Mouse (Mus musculus) limb, embryonic 12.5 days (tissue): ENCODE measurements at regions not wholly inside any gene's neighbourhood (a gene's known extent, or its start where the extent isn't known, plus 50 kb on each side); places are given as distances from the start of the nearest gene placed in this dataset.

Source experiments
- ATAC-seq: fragments of 200-750 bp; cut with Nextera tagmentation; 2 replicates; pipeline ENCODE4 v1.8.0; 2017; ENCODE audit warnings: low read depth, moderate TSS enrichment; ENCODE audit not compliant: insufficient number of reproducible peaks, insufficient read depth, low FRiP score, low TSS enrichment
- H3K27ac ChIP-seq: fragments of 300-500 bp; sonication (generic); 2 replicates; pipeline ENCODE4 v1.5.1; 2016; ENCODE audit warnings: mild to moderate bottlenecking, moderate library complexity
- H3K27me3 ChIP-seq: fragments of 300-500 bp; sonication (generic); 2 replicates; pipeline ENCODE4 v1.6.1; 2016; ENCODE audit warnings: mild to moderate bottlenecking, moderate library complexity
- H3K36me3 ChIP-seq: fragments of 300-500 bp; sonication (generic); 2 replicates; pipeline ENCODE4 v1.6.1; 2016; ENCODE audit warnings: mild to moderate bottlenecking, moderate library complexity
- H3K4me1 ChIP-seq: fragments of 300-500 bp; sonication (generic); replicated peaks from 2 replicates; pipeline ENCODE4 v1.6.1; 2016
- H3K4me2 ChIP-seq: fragments of 300-500 bp; sonication (generic); 2 replicates; pipeline ENCODE4 v1.6.1; 2016; ENCODE audit warnings: mild to moderate bottlenecking, moderate library complexity
- H3K4me3 ChIP-seq: fragments of 300-500 bp; sonication (generic); replicated peaks from 2 replicates; pipeline ENCODE4 v1.5.1; 2016; ENCODE audit warnings: mild to moderate bottlenecking
- H3K9ac ChIP-seq: fragments of 300-500 bp; sonication (generic); replicated peaks from 2 replicates; pipeline ENCODE4 v1.6.1; 2016; ENCODE audit warnings: mild to moderate bottlenecking, moderate library complexity
- H3K9me3 ChIP-seq: fragments of 300-500 bp; sonication (generic); 2 replicates; pipeline ENCODE4 v1.6.1; 2016; ENCODE audit warnings: mild to moderate bottlenecking, moderate library complexity
- WGBS: fragments of 180-500 bp; shearing (Covaris S2); methylation state at CpG from one replicate; pipeline ENCODE4 v1.1.7; 2016; 5-methylcytosine and 5-hydroxymethylcytosine counted together

DNA sequence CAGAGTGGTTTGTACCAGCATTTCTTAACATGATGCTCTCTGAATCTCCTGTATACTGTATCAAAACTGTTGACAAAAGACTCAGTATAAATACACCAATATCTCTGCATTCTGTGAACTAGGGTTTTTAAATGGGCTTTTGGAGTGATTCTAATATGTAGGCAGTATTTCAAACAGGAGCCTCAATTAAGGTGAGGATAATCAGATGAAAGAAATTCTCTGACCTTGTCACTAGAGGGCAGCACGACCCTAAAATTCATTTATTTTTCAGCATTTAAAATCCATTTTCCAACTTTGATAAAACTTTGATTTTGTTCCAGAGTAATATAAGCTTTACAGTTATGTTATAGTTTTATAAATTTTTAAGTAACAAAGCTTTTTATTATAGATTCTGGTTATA lies 114.5 kb downstream of the Rfx6 start:
- Histone ChIP-seq H3K4me1 (no peaks in the 10 kb centered on the region), H3K4me2 (no peak overlapping the region), H3K27ac (no peak overlapping the region), H3K9ac (no peak overlapping the region), H3K9me3 (no peaks in the 10 kb centered on the region), H3K36me3 (no peaks in the 10 kb centered on the region), H3K27me3 (no peaks in the 10 kb centered on the region), H3K4me3 (no peak overlapping the region)
- 0% methylated on average over 1 of the region's 1 CpGs for WGBS
- no peak for ATAC-seq

DNA sequence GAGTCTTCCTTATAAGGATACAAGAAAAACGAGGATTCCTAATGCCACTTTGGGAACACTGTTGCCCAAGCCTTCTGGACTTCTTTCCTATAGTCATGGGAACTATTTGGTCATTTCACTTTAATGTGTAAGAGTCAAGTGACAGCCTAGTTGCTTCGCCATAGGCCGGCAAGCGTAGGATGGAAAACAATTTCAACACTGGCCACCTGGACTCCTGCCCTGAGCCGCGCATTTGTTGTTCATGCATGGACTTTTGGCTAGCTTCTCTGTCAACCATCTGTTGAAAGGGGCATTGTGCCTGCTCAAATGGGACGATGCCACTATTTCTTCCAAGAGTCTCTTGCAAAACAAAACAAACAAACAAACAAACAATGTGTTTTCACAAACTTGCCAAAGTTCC lies 116.3 kb downstream of the Rfx6 start:
- WGBS = 87% methylated on average over 7 of the region's 7 CpGs
- H3K4me2 ChIP-seq = no peak overlapping the region

DNA sequence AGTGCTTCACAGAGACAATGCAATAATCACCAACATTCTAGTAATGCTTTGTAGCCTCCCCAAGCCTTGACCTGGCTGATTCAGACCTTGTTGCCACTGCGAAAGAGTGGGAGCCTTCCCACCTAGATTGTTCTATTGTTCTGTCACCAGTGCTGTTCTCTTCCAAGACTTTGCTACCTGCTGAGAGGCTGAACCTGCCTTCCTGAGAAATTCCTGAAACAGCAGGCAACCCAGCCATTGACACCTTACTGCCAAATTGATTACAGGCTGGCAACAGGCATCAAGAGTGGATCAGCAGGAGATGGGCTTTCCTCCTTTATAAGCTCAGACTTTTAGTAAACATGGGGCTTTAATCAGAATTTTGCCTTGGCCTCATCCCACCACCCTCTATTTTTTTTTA lies 139.1 kb downstream of the Rfx6 start:
- no peak overlapping the region for H3K27ac ChIP-seq
- no peaks in the 10 kb centered on the region for H3K4me1 ChIP-seq
- H3K36me3 ChIP-seq = no peaks in the 10 kb centered on the region
- ATAC-seq = no peak
- no peaks in the 10 kb centered on the region for H3K27me3 ChIP-seq
- no peak overlapping the region for H3K4me3 ChIP-seq
- WGBS = 58% methylated on average over 1 of the region's 1 CpGs
- no peak overlapping the region for H3K4me2 ChIP-seq
- H3K9me3 ChIP-seq = no peaks in the 10 kb centered on the region
- H3K9ac ChIP-seq = no peak overlapping the region

More for the DNA sequence above, 116.3 kb downstream of the Rfx6 start:
- H3K27me3 ChIP-seq = no peaks in the 10 kb centered on the region
- no peaks in the 10 kb centered on the region for H3K36me3 ChIP-seq
- H3K4me3 ChIP-seq = no peak overlapping the region
- H3K27ac ChIP-seq = no peak overlapping the region
- ATAC-seq = no peak
- H3K9ac ChIP-seq = no peak overlapping the region
- H3K4me1 ChIP-seq = no peaks in the 10 kb centered on the region
- no peaks in the 10 kb centered on the region for H3K9me3 ChIP-seq

DNA sequence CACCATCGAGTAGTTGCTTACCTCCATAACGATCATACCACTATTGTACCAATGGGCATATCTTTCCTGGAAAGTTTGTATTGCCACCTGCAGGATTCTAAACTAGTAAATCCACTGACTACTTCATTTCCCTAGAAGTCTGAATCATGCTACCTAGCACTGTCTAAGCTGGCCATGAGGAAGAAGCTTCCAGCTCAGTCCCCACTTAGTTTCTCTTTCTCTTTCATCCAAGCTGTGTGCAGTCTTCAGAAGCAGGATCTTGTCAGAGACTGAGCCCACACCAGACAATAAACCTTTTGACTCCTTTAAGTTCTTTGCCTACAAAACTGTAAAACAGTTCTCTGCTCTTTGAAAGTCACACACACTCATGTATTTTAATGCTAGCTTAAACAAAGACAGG lies 146.3 kb downstream of the Rfx6 start:
- no peak for ATAC-seq
- H3K4me2 ChIP-seq = no peak overlapping the region
- WGBS = 92% methylated on average over 2 of the region's 2 CpGs

DNA sequence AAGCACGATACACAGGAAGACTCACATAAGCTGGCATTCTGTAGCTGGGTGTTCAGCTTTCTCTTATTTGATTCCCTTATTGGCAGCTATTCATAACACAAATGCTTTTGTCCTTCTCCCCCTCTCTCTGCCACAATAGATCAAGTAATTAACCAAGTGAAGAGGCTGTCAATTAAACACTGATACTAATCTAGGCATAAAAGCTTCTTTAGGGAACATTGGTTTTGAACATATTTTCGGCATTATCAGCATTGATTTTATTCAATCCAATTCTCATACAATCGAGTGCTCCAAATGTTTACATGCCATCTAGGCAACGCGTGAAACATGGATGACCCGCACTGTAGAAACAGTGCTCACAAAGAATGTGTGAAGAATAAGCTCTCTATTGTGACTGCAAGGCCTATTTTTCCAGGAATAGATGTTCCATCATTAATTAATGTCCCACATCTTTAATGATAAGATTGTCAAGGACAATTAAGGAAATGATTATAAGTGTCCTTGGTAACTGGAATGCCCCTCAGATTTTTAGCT lies 148.9 kb downstream of the Rfx6 start:
- no peaks in the 10 kb centered on the region for H3K9me3 ChIP-seq
- H3K27ac ChIP-seq = no peak overlapping the region
- H3K4me2 ChIP-seq = no peak overlapping the region
- no peak overlapping the region for H3K4me3 ChIP-seq
- no peaks in the 10 kb centered on the region for H3K27me3 ChIP-seq
- no peak for ATAC-seq
- no peak overlapping the region for H3K9ac ChIP-seq
- H3K36me3 ChIP-seq = no peaks in the 10 kb centered on the region
- H3K4me1 ChIP-seq = no peaks in the 10 kb centered on the region
- 87% methylated on average over 6 of the region's 6 CpGs for WGBS

More for the DNA sequence above, 146.3 kb downstream of the Rfx6 start:
- Histone ChIP-seq H3K9me3 (no peaks in the 10 kb centered on the region), H3K27ac (no peak overlapping the region), H3K36me3 (no peaks in the 10 kb centered on the region), H3K9ac (no peak overlapping the region), H3K4me3 (no peak overlapping the region), H3K4me1 (no peaks in the 10 kb centered on the region), H3K27me3 (no peaks in the 10 kb centered on the region)

DNA sequence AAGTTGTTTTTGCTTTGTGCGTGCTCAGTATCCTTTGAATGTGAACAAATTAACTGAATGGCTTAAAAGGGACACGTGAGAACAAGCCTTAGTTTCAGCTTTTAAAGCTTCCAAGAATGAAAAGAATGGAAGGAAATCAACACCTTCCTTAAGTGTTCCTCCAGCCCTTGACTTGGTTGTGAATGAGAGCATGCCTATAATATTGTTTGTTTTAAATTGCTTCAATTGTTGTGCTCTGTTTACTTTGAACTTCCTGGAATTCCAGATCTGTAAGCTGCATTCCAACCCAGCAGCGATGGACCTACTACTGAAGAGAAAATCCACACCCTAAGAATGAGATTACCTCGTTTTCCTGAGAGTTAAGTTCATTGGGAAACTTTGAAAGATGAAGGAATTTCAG lies 154.9 kb downstream of the Rfx6 start:
- no peaks in the 10 kb centered on the region for H3K4me1 ChIP-seq
- no peaks in the 10 kb centered on the region for H3K36me3 ChIP-seq
- H3K4me3 ChIP-seq = no peak overlapping the region
- H3K4me2 ChIP-seq = no peak overlapping the region
- H3K27ac ChIP-seq = no peak overlapping the region
- no peak for ATAC-seq
- no peaks in the 10 kb centered on the region for H3K9me3 ChIP-seq
- H3K27me3 ChIP-seq = no peaks in the 10 kb centered on the region
- WGBS = 62% methylated on average over 4 of the region's 4 CpGs
- no peak overlapping the region for H3K9ac ChIP-seq

DNA sequence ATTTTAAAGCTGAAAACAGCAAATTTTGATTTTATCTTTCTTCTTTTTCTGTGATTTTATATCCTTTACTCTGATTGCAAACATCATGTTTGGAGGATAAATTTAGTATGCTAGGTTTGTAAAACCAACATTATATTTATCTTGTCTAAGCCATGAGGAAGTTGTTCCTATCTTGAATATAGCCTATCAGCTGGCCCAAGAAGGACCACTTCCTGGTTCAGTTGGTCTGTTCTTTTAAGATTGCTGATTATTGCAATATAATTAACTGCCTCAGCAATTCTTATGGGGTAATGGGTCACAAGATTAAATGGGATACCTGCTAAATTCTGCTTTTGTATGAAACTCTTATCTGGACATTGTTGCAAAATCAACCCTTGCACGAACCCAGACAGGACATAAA lies 165.5 kb downstream of the Rfx6 start:
- H3K9ac ChIP-seq = no peak overlapping the region
- ATAC-seq = no peak
- H3K36me3 ChIP-seq = no peaks in the 10 kb centered on the region
- H3K4me2 ChIP-seq = no peak overlapping the region
- no peak overlapping the region for H3K27ac ChIP-seq
- H3K27me3 ChIP-seq = no peaks in the 10 kb centered on the region
- H3K4me3 ChIP-seq = no peak overlapping the region
- no peaks in the 10 kb centered on the region for H3K4me1 ChIP-seq
- WGBS = 80% methylated on average over 1 of the region's 1 CpGs
- H3K9me3 ChIP-seq = no peaks in the 10 kb centered on the region

GRCm38 (mm10) chr10:51846287-51846686 lies 168.7 kb downstream of the Rfx6 start:
- ATAC-seq = no peak
- H3K36me3 ChIP-seq = no peaks in the 10 kb centered on the region
- H3K9me3 ChIP-seq = no peaks in the 10 kb centered on the region
- WGBS = 70% methylated on average over 4 of the region's 4 CpGs
- no peak overlapping the region for H3K27ac ChIP-seq
- H3K27me3 ChIP-seq = no peaks in the 10 kb centered on the region
- H3K4me2 ChIP-seq = no peak overlapping the region
- H3K4me1 ChIP-seq = no peaks in the 10 kb centered on the region
- H3K9ac ChIP-seq = no peak overlapping the region
- no peak overlapping the region for H3K4me3 ChIP-seq

DNA sequence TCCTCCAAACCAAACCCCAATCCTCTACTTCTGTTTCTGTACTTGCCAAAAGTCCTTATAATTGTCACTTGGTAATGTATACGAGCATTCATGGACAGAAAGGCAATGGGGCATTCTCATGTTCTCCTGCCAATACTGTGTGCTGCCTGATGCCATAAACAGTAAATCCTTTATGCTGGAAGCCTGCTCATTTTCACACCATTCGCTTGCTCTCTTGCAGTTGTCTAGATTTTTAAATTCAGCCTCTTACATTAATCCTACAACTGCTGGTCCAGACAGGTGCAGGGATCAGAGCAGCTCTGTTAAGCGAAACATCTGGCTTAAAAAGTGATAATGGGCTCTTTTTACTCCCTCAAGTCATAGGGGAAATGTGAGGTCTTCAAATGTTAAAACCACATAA lies 152.9 kb upstream of the Vgll2 start:
- Histone ChIP-seq H3K27ac (no peak overlapping the region), H3K9me3 (no peaks in the 10 kb centered on the region), H3K9ac (no peak overlapping the region), H3K4me1 (no peaks in the 10 kb centered on the region), H3K4me2 (no peak overlapping the region), H3K36me3 (no peaks in the 10 kb centered on the region), H3K27me3 (no peaks in the 10 kb centered on the region), H3K4me3 (no peak overlapping the region)
- WGBS = 51% methylated on average over 3 of the region's 3 CpGs
- ATAC-seq = peak; percentile 63; the same call in 1 of the 2 replicates

GRCm38 (mm10) chr10:51911066-51911691 lies 111.1 kb upstream of the Vgll2 start:
- H3K36me3 ChIP-seq = no peaks in the 10 kb centered on the region
- H3K4me1 ChIP-seq = no peaks in the 10 kb centered on the region
- H3K4me3 ChIP-seq = no peak overlapping the region
- H3K9ac ChIP-seq = no peak overlapping the region
- H3K27ac ChIP-seq = no peak overlapping the region
- 47% methylated on average over 10 of the region's 10 CpGs for WGBS
- no peaks in the 10 kb centered on the region for H3K9me3 ChIP-seq
- no peaks in the 10 kb centered on the region; the same call in 1 of the 2 replicates for H3K27me3 ChIP-seq
- ATAC-seq = no peak
- H3K4me2 ChIP-seq = no peak overlapping the region

DNA sequence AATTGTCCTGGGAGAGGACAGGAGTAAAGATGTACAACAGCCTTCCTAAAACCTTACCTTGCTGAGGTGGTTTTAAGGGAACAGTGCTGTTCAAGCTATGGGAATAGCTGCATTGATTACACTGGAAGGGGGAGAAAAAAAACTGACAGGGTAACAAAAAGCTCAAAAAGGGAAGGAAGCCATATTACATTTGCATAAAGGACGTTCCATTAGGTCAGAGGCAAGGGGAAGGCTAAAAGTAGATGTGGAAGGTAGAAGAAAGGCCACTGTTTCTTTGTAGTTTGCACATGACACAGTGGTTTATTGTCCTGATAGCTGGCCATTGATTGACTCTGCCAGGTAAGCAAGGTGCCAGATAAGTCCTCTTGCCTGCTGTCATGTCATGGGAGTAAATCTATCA lies 110.2 kb upstream of the Vgll2 start:
- H3K4me2 ChIP-seq = no peak overlapping the region
- no peaks in the 10 kb centered on the region for H3K9me3 ChIP-seq
- no peaks in the 10 kb centered on the region for H3K4me1 ChIP-seq
- H3K27ac ChIP-seq = no peak overlapping the region
- no peak for ATAC-seq
- H3K4me3 ChIP-seq = no peak overlapping the region
- no peaks in the 10 kb centered on the region for H3K36me3 ChIP-seq
- H3K9ac ChIP-seq = no peak overlapping the region
- no peaks in the 10 kb centered on the region; the same call in 1 of the 2 replicates for H3K27me3 ChIP-seq
- WGBS = 71% methylated on average over 1 of the region's 1 CpGs

DNA sequence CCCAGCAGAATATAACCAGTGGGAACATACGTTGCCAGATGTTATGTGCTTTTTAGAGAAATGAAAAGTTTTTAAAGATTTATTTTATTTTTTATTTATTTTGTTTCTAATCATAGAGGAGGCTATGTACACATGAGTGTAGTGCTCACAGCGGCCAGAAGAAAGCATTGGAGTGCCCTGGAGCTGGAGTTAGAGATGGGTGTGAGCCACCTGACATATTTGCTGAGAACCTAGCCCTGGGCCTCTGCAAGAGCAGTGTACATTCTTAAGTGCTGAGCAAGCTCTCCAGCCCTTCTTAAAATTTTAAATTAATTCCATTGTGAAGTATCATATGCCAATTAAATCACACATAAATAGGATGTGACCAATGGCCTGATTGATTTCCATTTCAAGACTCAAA lies 95.7 kb upstream of the Vgll2 start:
- Histone ChIP-seq H3K4me1 (no peaks in the 10 kb centered on the region), H3K4me2 (no peak overlapping the region), H3K4me3 (no peak overlapping the region), H3K36me3 (no peaks in the 10 kb centered on the region), H3K27me3 (no peaks in the 10 kb centered on the region), H3K27ac (no peak overlapping the region), H3K9ac (no peak overlapping the region), H3K9me3 (no peaks in the 10 kb centered on the region)
- WGBS = 89% methylated on average over 2 of the region's 2 CpGs
- no peak for ATAC-seq
